Mouse (Mus musculus): Measurements from ENCODE around the gene Prss50. TPM values are rescaled to one million over a fixed set of nuclear protein-coding genes. Genes with fewer than 3 reads are reported as not detected.

The Prss50 gene
- polyA plus RNA-seq, 1 experiment from 2014 or later, result not detected

DNA sequence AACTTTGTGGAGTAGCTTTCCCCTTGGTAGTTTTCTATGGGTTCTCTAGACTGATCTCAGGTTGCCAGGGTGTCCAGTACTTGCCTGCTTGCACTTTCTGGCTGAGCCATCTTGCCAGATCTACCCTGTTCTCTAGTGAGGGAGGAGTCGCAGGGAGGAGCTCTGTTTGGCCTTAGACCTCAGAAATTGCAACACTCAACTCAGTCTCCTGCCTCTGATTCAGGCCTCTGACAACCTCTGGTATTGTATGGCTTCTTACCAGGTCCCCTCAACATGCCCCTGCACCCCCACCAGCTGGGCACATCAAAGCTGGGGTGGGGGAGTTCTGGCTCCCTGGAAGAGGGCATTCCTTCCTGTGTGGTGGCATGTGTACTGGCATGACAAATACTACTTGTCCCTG is 19.6 kb downstream of the Prss50 start:
- no peaks in the 10 kb centered on the region for H3K9me3 ChIP-seq
- no peak for ATAC-seq (ENCODE audit: borderline replicate concordance, extremely low read depth, low FRiP score, low TSS enrichment)
- H3K4me2 ChIP-seq, result no peak overlapping the region
- no peak overlapping the region for H3K4me3 ChIP-seq
- WGBS, result 90% methylated on average over 1 of the region's 1 CpGs
- H3K4me1 ChIP-seq, result peaks cover 39% of the 10 kb centered on the region
- H3K9ac ChIP-seq, result no peak overlapping the region
- no peaks in the 10 kb centered on the region for H3K36me3 ChIP-seq
- H3K27ac ChIP-seq, result no peak overlapping the region
- peaks cover 31% of the 10 kb centered on the region for H3K27me3 ChIP-seq

DNA sequence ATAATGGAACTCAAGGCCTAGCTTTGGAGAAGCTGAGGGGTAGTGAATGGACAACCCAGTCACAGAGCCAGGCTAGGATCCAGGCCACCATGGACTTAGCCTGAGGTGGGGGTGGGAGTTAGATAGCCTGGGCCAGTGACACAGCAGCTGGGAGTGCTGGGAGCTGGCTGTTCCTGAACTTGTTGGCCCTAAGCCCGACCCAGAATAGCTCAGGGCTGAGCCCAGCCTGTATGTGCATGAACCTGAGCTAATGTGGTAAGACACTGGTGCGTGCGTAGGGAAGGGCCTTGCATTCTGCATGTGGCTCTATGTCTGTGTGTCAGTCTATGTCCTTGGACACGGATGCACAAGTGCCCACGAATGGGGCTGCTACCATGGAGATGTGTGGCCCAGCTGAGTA is 20.1 kb downstream of the Prss50 start:
- peaks cover 39% of the 10 kb centered on the region for H3K4me1 ChIP-seq
- H3K4me2 ChIP-seq, result no peak overlapping the region
- WGBS, result 85% methylated on average over 5 of the region's 5 CpGs
- no peak for ATAC-seq (ENCODE audit: borderline replicate concordance, extremely low read depth, low FRiP score, low TSS enrichment)
- H3K27ac ChIP-seq, result no peak overlapping the region
- H3K9me3 ChIP-seq, result no peaks in the 10 kb centered on the region
- H3K4me3 ChIP-seq, result no peak overlapping the region
- no peak overlapping the region for H3K9ac ChIP-seq
- H3K36me3 ChIP-seq, result no peaks in the 10 kb centered on the region
- peaks cover 26% of the 10 kb centered on the region for H3K27me3 ChIP-seq

DNA sequence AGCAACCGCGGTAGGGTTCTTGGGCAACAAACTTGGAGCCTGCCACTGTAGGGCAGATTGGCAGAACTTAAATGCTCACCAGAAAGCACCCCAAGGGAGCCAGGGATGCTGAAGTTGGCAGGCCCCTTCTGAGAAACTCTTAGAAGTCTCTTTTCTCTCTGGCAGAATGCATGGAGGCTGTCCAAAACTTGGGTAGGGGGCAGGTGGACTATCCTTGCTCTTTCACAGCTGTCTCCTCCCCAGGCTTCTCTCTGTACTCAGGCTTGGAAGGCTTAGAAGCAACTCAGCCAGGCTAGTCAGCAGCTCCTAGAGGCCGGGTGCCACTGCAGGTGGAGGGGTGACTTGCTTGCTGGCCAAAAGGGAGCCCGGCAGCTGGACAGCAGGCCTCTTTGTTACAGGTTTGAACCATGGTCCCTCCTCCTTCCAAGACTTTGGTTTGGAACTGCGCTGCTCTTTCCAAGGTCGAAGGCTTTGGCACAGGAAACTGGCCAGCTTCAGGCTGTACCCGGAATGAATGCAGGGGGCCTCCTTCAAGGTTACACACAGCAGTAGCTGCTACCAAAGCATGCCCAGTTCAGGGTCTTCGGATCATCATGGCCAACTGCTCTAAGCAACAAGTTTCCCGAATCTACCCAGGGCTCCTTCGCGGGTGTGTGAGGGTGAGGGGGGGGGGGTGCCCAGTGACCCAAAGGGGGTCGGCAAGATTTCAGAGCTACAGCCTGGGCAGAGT is 21.6 kb downstream of the Prss50 start, which contains the start of gene Als2cl:
Als2cl (plus strand) TSS at position 680 of the 730 bp plus-strand sequence.
- 0 out of 2 replicates have a peak, but pooled peaks have one; percentile 11 for ATAC-seq (ENCODE audit: borderline replicate concordance, extremely low read depth, low FRiP score, low TSS enrichment)
- 14% methylated on average over 12 of the region's 12 CpGs for WGBS
- peak within 1 kb of the TSS; percentile 92 for H3K4me2 ChIP-seq
- H3K9ac ChIP-seq, result peak within 1 kb of the TSS; percentile 49
- H3K36me3 ChIP-seq, result no peaks in the 10 kb centered on the region
- no peaks in the 10 kb centered on the region for H3K9me3 ChIP-seq
- H3K27ac ChIP-seq, result peak within 1 kb of the TSS; percentile 64
- peaks cover 11% of the 10 kb centered on the region for H3K27me3 ChIP-seq
- peaks cover 29% of the 10 kb centered on the region for H3K4me1 ChIP-seq
- peak within 1 kb of the TSS; percentile 56 for H3K4me3 ChIP-seq

DNA sequence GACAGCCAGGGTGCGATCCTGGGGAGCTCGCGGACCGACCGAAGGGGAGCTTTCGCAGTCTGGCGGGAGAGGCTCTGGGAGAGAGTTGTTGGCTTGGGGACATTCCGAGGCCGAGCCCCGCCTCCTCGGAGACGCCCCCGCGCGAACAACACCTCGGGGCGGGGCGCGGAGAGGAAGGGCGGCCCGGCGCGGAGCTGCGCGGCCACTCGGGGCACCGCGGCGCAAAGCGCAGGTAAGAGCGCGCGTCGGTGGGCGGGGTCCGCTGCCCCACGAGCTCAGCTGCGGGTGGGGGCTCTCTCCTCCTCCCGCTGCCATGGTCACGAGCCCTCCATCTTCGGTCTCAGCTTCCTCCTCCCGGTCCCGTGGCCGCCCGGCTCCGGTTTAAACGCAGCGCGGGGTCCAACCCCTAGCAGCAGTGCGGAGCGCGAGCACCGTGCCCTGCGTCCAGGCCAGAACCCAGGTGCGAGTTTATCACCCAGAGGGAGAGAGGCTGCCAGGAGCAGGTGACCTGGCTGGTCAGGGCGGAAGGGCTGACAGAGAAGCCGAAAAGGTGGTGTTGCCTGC is 22.3 kb downstream of the Prss50 start, which contains the start of gene Tmie:
Tmie (minus strand) TSS at position 116 of the 564 bp plus-strand sequence.
- peak; percentile 80 for ATAC-seq (ENCODE audit: borderline replicate concordance, extremely low read depth, low FRiP score, low TSS enrichment)
- H3K27me3 ChIP-seq, result peaks cover 9% of the 10 kb centered on the region; the same call in 1 of the 2 replicates
- peak within 1 kb of the TSS; percentile 49 for H3K9ac ChIP-seq
- H3K4me2 ChIP-seq, result peak within 1 kb of the TSS; percentile 92
- peaks cover 21% of the 10 kb centered on the region for H3K4me1 ChIP-seq
- WGBS, result under 1% methylated on average over 56 of the region's 57 CpGs
- H3K36me3 ChIP-seq, result no peaks in the 10 kb centered on the region
- peak within 1 kb of the TSS; percentile 64 for H3K27ac ChIP-seq
- H3K9me3 ChIP-seq, result no peaks in the 10 kb centered on the region
- peak within 1 kb of the TSS; percentile 56 for H3K4me3 ChIP-seq

DNA sequence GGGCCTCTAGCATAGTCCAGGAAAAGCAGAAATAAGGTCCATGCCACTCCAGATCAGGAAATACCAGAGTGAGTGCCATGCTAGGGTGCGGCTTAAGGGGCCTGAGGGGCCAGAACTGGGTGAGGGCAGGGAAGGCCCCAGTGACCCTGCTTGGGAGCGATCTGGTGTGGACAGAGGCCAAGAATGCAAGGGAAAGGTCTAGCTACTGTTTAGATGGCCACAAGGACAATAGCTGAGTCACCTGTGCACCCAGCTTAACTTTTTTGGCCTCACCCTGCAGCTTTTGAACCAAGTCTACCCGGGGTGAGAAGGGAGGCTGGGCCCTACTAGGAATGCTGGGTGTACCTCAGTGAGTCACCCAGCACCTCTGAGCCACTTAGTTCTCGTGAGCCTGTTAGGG is 23.0 kb downstream of the Prss50 start:
- WGBS, result 47% methylated on average over 4 of the region's 4 CpGs
- Histone ChIP-seq H3K9ac (peak overlapping the region; percentile 49), H3K27me3 (peaks cover 9% of the 10 kb centered on the region; the same call in 1 of the 2 replicates), H3K4me3 (peak overlapping the region; percentile 56), H3K27ac (peak overlapping the region; percentile 64), H3K36me3 (no peaks in the 10 kb centered on the region), H3K4me2 (peak overlapping the region; percentile 92), H3K4me1 (peaks cover 21% of the 10 kb centered on the region), H3K9me3 (no peaks in the 10 kb centered on the region)
- peak; percentile 32; the same call in 1 of the 2 replicates for ATAC-seq (ENCODE audit: borderline replicate concordance, extremely low read depth, low FRiP score, low TSS enrichment)

DNA sequence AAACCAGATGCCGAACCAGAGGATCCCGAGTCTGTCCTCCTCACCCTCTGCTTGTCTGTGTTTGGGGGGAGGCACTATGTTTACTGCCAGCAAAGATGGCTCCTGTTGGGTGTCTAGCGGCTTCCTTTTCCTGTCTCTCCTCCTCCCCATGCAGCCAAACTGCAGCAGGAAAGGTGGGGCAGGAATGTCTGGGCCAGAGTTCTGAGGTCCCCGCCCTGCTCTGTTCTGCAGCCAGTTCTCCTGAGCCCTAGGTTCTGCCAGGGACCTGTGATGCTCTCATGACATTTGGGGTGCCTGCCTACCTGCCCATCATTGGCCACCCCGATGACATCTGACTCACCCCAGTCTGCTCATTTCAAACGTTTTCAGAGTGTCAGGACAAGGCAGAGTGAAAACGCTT is 24.2 kb downstream of the Prss50 start:
- Histone ChIP-seq H3K27me3 (peaks cover 9% of the 10 kb centered on the region; the same call in 1 of the 2 replicates), H3K9me3 (no peaks in the 10 kb centered on the region), H3K27ac (no peak overlapping the region), H3K4me2 (peak overlapping the region; percentile 7; the same call in 1 of the 2 replicates), H3K36me3 (no peaks in the 10 kb centered on the region), H3K4me1 (peaks cover 21% of the 10 kb centered on the region), H3K9ac (no peak overlapping the region), H3K4me3 (no peak overlapping the region)
- ATAC-seq (ENCODE audit: borderline replicate concordance, extremely low read depth, low FRiP score, low TSS enrichment), result no peak
- WGBS, result 58% methylated on average over 7 of the region's 7 CpGs

DNA sequence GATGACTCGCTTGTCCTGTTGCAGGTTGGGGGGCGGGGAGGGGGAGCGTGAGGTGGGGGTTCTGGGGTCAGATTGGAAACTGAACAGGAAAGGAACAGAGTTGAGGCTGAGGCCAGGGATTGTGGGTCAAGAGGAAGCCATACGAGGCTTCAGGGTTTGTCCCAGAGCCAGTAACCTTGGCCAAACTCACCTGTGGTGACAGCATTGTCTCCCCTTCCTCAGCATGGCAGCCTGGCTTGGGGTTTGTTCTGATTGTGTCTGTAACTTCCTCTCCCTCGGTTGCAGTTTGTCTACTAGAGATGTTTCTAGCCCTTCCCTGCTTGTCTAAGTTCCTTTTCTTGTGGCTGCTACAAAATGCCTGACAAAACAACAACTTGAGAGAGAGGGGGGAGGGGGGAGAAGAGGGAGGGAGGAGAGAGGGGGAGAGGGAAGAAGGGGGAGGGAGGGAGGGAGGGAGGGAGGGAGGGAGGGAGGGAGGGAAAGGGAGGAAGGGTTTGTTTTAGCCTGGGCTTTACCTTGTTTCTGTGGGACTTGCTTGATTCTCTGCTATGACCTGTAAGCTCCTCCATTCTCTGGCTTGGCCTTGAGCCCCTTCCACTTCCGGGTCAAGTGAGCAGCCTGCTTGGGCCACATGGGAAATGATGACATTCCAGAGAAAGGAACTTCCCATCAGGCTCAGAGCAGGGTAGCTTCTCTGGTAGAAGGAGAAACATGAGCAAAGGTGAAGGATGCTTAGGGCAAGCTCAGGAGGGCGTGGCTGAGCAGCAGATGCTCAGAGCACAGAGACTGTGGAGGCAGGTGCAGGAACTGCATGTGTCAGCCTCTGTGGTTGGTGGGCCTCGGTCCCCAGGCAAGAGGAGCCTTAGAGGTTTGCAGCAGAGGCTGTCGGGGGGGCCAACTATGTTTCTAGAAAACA is 29.9 kb downstream of the Prss50 start:
- WGBS, result 57% methylated on average over 9 of the region's 9 CpGs
- Histone ChIP-seq H3K4me1 (0 out of 2 replicates have a peak, but pooled peaks cover 7% of the 10 kb centered on the region), H3K9ac (no peak overlapping the region), H3K9me3 (no peaks in the 10 kb centered on the region), H3K4me2 (no peak overlapping the region), H3K27me3 (no peaks in the 10 kb centered on the region), H3K36me3 (no peaks in the 10 kb centered on the region; the same call in 1 of the 2 replicates), H3K27ac (no peak overlapping the region), H3K4me3 (no peak overlapping the region)
- ATAC-seq (ENCODE audit: borderline replicate concordance, extremely low read depth, low FRiP score, low TSS enrichment), result no peak

DNA sequence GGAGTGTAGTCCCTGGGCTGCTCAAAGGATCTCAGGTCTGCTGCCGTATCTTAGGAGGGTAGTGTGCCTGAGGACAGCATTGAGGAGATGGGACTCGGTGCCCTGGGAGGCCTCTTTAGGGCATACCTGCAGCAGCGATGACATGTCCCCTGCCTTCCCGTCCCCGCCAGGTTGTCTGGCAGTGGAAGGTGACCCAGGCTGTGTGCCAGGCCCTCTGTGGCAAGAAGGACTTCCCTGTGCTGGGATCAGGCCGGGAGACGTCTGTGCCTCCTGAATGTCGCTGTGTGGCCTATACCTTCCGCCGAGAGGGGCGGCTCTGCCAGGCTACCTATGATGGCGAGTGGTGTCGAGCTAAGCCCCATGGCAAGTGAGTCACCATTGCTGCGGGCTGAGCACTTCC is 31.2 kb downstream of the Prss50 start:
- Histone ChIP-seq H3K9me3 (no peaks in the 10 kb centered on the region), H3K4me3 (no peak overlapping the region), H3K36me3 (no peaks in the 10 kb centered on the region; the same call in 1 of the 2 replicates), H3K4me1 (0 out of 2 replicates have a peak, but pooled peaks cover 7% of the 10 kb centered on the region), H3K27ac (no peak overlapping the region), H3K9ac (no peak overlapping the region), H3K27me3 (no peaks in the 10 kb centered on the region), H3K4me2 (no peak overlapping the region)
- no peak for ATAC-seq (ENCODE audit: borderline replicate concordance, extremely low read depth, low FRiP score, low TSS enrichment)
- 90% methylated on average over 14 of the region's 14 CpGs for WGBS

DNA sequence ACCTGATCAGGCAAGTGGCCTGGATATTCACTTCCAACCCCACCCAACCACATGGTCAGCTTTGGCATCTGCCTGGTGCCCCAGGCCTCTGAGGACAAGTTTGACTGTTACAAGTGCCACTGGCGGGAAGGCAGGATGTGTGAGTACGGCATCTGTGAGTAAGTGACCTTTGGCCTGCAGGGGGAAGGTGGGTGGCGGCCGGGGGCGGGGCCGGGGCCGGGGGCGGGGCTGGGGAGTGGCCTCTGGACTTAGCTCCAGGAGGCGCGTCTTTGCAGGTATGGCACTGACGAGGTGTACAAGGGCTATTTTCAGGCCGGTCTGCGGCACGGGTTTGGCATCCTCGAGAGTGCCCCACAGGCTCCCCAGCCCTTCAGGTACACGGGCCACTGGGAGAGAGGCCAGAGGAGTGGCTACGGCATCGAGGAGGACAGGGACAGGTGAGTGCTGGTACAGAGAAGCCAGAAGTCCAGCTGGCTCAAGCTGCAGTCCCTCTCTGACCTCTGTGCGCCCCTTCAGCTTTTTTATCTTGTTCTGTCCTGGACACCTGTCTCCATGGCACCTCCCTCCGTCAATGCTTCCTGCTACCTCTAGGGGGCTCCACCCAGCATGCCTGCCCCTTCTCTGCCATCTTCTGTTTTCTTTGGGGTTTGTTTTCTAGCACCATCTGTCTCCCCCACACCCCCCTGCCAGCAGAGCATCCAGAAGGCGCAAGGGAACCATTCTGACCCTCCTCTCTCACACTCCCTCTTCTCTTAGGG is 32.4 kb downstream of the Prss50 start:
- WGBS, result 16% methylated on average over 21 of the region's 21 CpGs
- Histone ChIP-seq H3K9ac (no peak overlapping the region), H3K36me3 (no peaks in the 10 kb centered on the region; the same call in 1 of the 2 replicates), H3K9me3 (no peaks in the 10 kb centered on the region), H3K4me2 (no peak overlapping the region), H3K27ac (no peak overlapping the region), H3K27me3 (no peaks in the 10 kb centered on the region), H3K4me3 (no peak overlapping the region), H3K4me1 (0 out of 2 replicates have a peak, but pooled peaks cover 7% of the 10 kb centered on the region)
- no peak for ATAC-seq (ENCODE audit: borderline replicate concordance, extremely low read depth, low FRiP score, low TSS enrichment)

DNA sequence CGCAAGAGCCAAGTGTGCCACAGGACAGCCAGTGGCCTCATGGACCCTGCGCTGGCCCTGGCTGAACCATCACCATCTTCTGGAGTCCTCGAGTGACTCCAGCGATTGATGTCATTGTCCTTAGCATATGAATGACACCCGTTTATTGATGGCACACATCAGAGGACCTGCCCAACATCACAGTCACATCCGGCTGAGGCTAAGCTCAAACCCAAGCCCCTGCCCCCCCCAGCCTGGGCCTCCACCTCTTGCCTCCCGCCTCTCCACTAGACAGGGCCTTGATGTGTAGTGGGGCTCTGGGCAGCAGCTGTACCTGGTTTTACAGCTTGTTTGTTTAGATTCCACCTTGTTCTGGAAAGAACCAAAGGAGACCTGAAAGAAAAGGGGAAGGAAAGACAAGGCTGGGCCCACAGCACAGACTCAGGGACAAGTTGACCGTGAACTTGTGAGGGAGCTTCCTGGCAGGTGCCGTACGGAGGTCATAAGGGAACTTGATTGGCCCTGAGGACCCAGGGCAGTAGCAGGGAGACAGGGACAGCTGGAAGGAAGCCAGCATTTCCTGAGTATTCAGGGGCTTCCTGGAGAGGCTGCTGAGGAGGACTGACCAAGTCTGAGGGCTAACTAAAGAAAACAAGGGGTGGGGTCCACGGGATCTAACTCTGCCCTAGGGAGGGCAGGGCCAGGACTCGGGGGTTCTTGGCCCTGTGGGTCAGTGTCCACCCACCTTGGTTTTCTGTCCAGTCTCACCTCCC is 33.5 kb downstream of the Prss50 start:
- H3K4me3 ChIP-seq, result no peak overlapping the region
- H3K27ac ChIP-seq, result no peak overlapping the region
- H3K9ac ChIP-seq, result no peak overlapping the region
- H3K27me3 ChIP-seq, result no peaks in the 10 kb centered on the region
- H3K9me3 ChIP-seq, result no peaks in the 10 kb centered on the region
- ATAC-seq (ENCODE audit: borderline replicate concordance, extremely low read depth, low FRiP score, low TSS enrichment), result peak; percentile 12; the same call in 1 of the 2 replicates
- H3K4me2 ChIP-seq, result no peak overlapping the region
- WGBS, result 75% methylated on average over 12 of the region's 12 CpGs
- H3K4me1 ChIP-seq, result 0 out of 2 replicates have a peak, but pooled peaks cover 11% of the 10 kb centered on the region
- H3K36me3 ChIP-seq, result no peaks in the 10 kb centered on the region; the same call in 1 of the 2 replicates

All from lung, embryonic 15.5 days (tissue).